Mouse (Mus musculus) erythroblast, embryonic 14.5 days (primary cell): ENCODE measurements around the gene Glod4.

Experiments
- GATA1 ChIP-seq: IDR thresholded peaks from 2 replicates; pipeline ENCODE4 v1.6.1; 2012; ENCODE audit warnings: low read length, inconsistent platforms, mixed read lengths
- TAL1 ChIP-seq: IDR thresholded peaks from 3 replicates; pipeline ENCODE4 v1.6.1; 2012; ENCODE audit warnings: low read length, inconsistent platforms, mixed read lengths

DNA sequence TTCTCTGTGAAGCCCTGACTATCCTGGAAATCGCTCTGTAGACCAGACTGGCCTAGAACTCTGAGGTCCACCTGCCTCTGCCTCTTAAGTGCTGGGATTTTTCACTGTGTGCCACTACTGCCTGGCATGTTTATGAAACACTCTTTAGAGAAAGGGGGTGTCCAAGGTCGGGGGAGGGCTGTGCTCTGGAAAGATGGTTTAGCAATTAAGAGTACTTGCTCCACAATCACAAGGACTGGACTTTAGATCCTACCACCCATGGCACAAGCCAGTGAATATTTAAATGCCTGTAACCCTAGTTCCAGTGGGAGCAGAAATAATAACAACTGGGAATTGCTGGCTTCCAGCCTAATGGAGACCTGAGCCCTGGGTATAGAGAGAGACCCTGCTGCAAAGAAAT lies 36.4 kb upstream of the Glod4 start:
- TF ChIP-seq TAL1 (no peak), GATA1 (no peak)
